Mouse (Mus musculus) MEL (cell line): ENCODE results near the gene Ror1. TPM values are rescaled to one million over a fixed set of nuclear protein-coding genes. Genes with fewer than 3 reads are reported as not detected.

Experiments used
- DNase-seq: peaks from one replicate; pipeline ENCODE4 v3.0.0; 2011; ENCODE audit warnings: low read depth, low spot score
- H3K27ac ChIP-seq: 2 replicates; pipeline ENCODE4 v1.5.1; 2012; ENCODE audit warnings: low read depth, mild to moderate bottlenecking, control low read depth, low read length, moderate library complexity; ENCODE audit not compliant: control insufficient read depth
- H3K27me3 ChIP-seq, 2 experiments: fragments of 150-350 bp in 1 of 2; sonication (generic) in 1 of 2; 2 replicates each; pipeline ENCODE4 v1.6.1; 2012; ENCODE audit warnings: low read length in 2 of 2, mild to moderate bottlenecking in 2 of 2, improper control_type of control experiment in 1 of 2, moderate library complexity in 1 of 2; ENCODE audit not compliant: insufficient read depth in 2 of 2, control insufficient read depth in 1 of 2
- H3K36me3 ChIP-seq, 2 experiments: 2 replicates each; pipeline ENCODE4 v1.6.1; 2012 to 2014; ENCODE audit warnings: low read length in 2 of 2, improper control_type of control experiment in 1 of 2, inconsistent platforms in 1 of 2, mild to moderate bottlenecking in 1 of 2; ENCODE audit not compliant: insufficient read depth in 2 of 2, control insufficient read depth in 1 of 2
- H3K4me1 ChIP-seq, 2 experiments: fragments of 150-350 bp in 1 of 2; sonication (generic) in 1 of 2; 2 replicates each; pipeline ENCODE4 v1.6.1; 2012; ENCODE audit warnings: low read length in 2 of 2, improper control_type of control experiment in 1 of 2, mild to moderate bottlenecking in 1 of 2; ENCODE audit not compliant: insufficient read depth in 2 of 2, control insufficient read depth in 1 of 2
- H3K4me3 ChIP-seq, 2 experiments: fragments of 150-350 bp in 1 of 2; sonication (generic) in 1 of 2; 2 replicates each; pipeline ENCODE4 v1.5.1; 2012; ENCODE audit warnings: low read depth in 2 of 2, low read length in 2 of 2, mild to moderate bottlenecking in 2 of 2, moderate library complexity in 2 of 2, control low read depth in 1 of 2, improper control_type of control experiment in 1 of 2; ENCODE audit not compliant: control insufficient read depth in 1 of 2, insufficient read depth in 1 of 2
- H3K79me2 ChIP-seq: 2 replicates; pipeline ENCODE4 v1.6.1; 2012; ENCODE audit warnings: mild to moderate bottlenecking, low read length, moderate library complexity; ENCODE audit not compliant: control insufficient read depth, poor library complexity, insufficient read depth
- H3K9ac ChIP-seq: 2 replicates; pipeline ENCODE4 v1.6.1; 2012; ENCODE audit warnings: low read depth, mild to moderate bottlenecking, control low read depth, low read length, moderate library complexity; ENCODE audit not compliant: control insufficient read depth, poor library complexity, severe bottlenecking
- H3K9me3 ChIP-seq: fragments of 150-350 bp; sonication (generic); replicated peaks from 2 replicates; pipeline ENCODE4 v1.6.1; 2012; ENCODE audit warnings: mild to moderate bottlenecking, low read length, improper control_type of control experiment, moderate library complexity; ENCODE audit not compliant: insufficient read depth
- BHLHE40 ChIP-seq: IDR thresholded peaks from 2 replicates; pipeline ENCODE4 v1.6.1; 2012; ENCODE audit warnings: low read depth, mild to moderate bottlenecking, inconsistent platforms, low read length, improper control_type of control experiment, borderline replicate concordance
- CTCF ChIP-seq, 3 experiments: IDR thresholded peaks in 2 of 3; conservative IDR thresholded peaks in 1 of 3; 2 replicates each; pipeline ENCODE4 v1.5.1; 2011 to 2012; ENCODE audit warnings: low read length in 3 of 3, low read depth in 2 of 3, mild to moderate bottlenecking in 2 of 3, improper control_type of control experiment in 1 of 3, inconsistent platforms in 1 of 3, mixed read lengths in 1 of 3, moderate library complexity in 1 of 3; ENCODE audit not compliant: control insufficient read depth in 1 of 3, insufficient read depth in 1 of 3, poor library complexity in 1 of 3, severe bottlenecking in 1 of 3
- E2F4 ChIP-seq: IDR thresholded peaks from 2 replicates; pipeline ENCODE4 v1.6.1; 2011; ENCODE audit warnings: low read depth, low read length, improper control_type of control experiment, borderline replicate concordance
- ELF1 ChIP-seq: IDR thresholded peaks from 2 replicates; pipeline ENCODE4 v1.6.1; 2014; ENCODE audit warnings: low read depth, mild to moderate bottlenecking, inconsistent platforms, low read length, improper control_type of control experiment, moderate library complexity
- EP300 ChIP-seq, 2 experiments: IDR thresholded peaks; 2 replicates each; pipeline ENCODE4 v1.6.1; 2011; ENCODE audit warnings: improper control_type of control experiment in 2 of 2, low read length in 2 of 2, low read depth in 1 of 2, mild to moderate bottlenecking in 1 of 2
- ETS1 ChIP-seq: IDR thresholded peaks from 2 replicates; pipeline ENCODE4 v1.6.1; 2012; ENCODE audit warnings: low read depth, mild to moderate bottlenecking, inconsistent platforms, low read length, improper control_type of control experiment, moderate library complexity
- GABPA ChIP-seq: IDR thresholded peaks from 2 replicates; pipeline ENCODE4 v1.6.1; 2012; ENCODE audit warnings: low read depth, mild to moderate bottlenecking, inconsistent platforms, low read length, improper control_type of control experiment, moderate library complexity
- JUND ChIP-seq: IDR thresholded peaks from 2 replicates; pipeline ENCODE4 v1.6.1; 2011; ENCODE audit warnings: low read depth, mild to moderate bottlenecking, improper control_type of control experiment, low read length
- KAT2A ChIP-seq: conservative IDR thresholded peaks from 2 replicates; pipeline ENCODE4 v1.6.1; 2012; ENCODE audit warnings: low read depth, low read length, improper control_type of control experiment, inconsistent platforms
- MAFK ChIP-seq: IDR thresholded peaks from 2 replicates; pipeline ENCODE4 v1.6.1; 2011; ENCODE audit warnings: low read depth, mild to moderate bottlenecking, low read length, improper control_type of control experiment, borderline replicate concordance
- MAX ChIP-seq: IDR thresholded peaks from 2 replicates; pipeline ENCODE4 v1.6.1; 2011; ENCODE audit warnings: low read length, improper control_type of control experiment
- MXI1 ChIP-seq: IDR thresholded peaks from 2 replicates; pipeline ENCODE4 v1.6.1; 2011; ENCODE audit warnings: mild to moderate bottlenecking, low read depth, low read length, improper control_type of control experiment
- MYB ChIP-seq: IDR thresholded peaks from 2 replicates; pipeline ENCODE4 v1.6.1; 2011; ENCODE audit warnings: mild to moderate bottlenecking, low read depth, low read length, improper control_type of control experiment
- MYC ChIP-seq: IDR thresholded peaks from 2 replicates; pipeline ENCODE4 v1.6.1; 2011; ENCODE audit warnings: low read depth, mild to moderate bottlenecking, low read length, improper control_type of control experiment, moderate library complexity
- NELFE ChIP-seq: IDR thresholded peaks from 2 replicates; pipeline ENCODE4 v1.6.1; 2011; ENCODE audit warnings: low read depth, low read length, improper control_type of control experiment
- POLR2A ChIP-seq, 2 experiments: IDR thresholded peaks; 2 replicates each; pipeline ENCODE4 v1.6.1; 2011 to 2012; ENCODE audit warnings: low read length in 2 of 2, mild to moderate bottlenecking in 2 of 2, control low read depth in 1 of 2, improper control_type of control experiment in 1 of 2, low read depth in 1 of 2, moderate library complexity in 1 of 2; ENCODE audit not compliant: control insufficient read depth in 1 of 2, insufficient read depth in 1 of 2, poor library complexity in 1 of 2
- POLR2AphosphoS2 ChIP-seq: IDR thresholded peaks from 2 replicates; pipeline ENCODE4 v1.6.1; 2011; ENCODE audit warnings: low read length, improper control_type of control experiment
- POLR2AphosphoS5 ChIP-seq: IDR thresholded peaks from 2 replicates; pipeline ENCODE4 v1.6.1; 2012; ENCODE audit warnings: low read depth, borderline replicate concordance, mild to moderate bottlenecking, inconsistent platforms, low read length, moderate library complexity, mixed read lengths
- RCOR1 ChIP-seq: IDR thresholded peaks from 2 replicates; pipeline ENCODE4 v1.6.1; 2012; ENCODE audit warnings: low read depth, mild to moderate bottlenecking, inconsistent platforms, low read length, improper control_type of control experiment
- SIN3A ChIP-seq: IDR thresholded peaks from 2 replicates; pipeline ENCODE4 v1.6.1; 2012; ENCODE audit warnings: low read length, improper control_type of control experiment, inconsistent platforms
- TAL1 ChIP-seq: IDR thresholded peaks from 2 replicates; pipeline ENCODE4 v1.6.1; 2012; ENCODE audit warnings: mild to moderate bottlenecking, inconsistent platforms, low read length, moderate library complexity, mixed read lengths
- TBP ChIP-seq: IDR thresholded peaks from 2 replicates; pipeline ENCODE4 v1.8.0; 2011; ENCODE audit warnings: low read depth, low read length, improper control_type of control experiment
- UBTF ChIP-seq: IDR thresholded peaks from 2 replicates; pipeline ENCODE4 v1.6.1; 2012; ENCODE audit warnings: low read depth, mild to moderate bottlenecking, inconsistent platforms, low read length, improper control_type of control experiment, moderate library complexity, borderline replicate concordance; ENCODE audit not compliant: insufficient read depth
- ZC3H11A ChIP-seq: IDR thresholded peaks from 2 replicates; pipeline ENCODE4 v1.6.1; 2012; ENCODE audit warnings: low read depth, mild to moderate bottlenecking, inconsistent platforms, low read length, improper control_type of control experiment
- ZKSCAN1 ChIP-seq: IDR thresholded peaks from 2 replicates; pipeline ENCODE4 v1.6.1; 2012; ENCODE audit warnings: low read depth, mild to moderate bottlenecking, inconsistent platforms, low read length, improper control_type of control experiment, moderate library complexity
- ZMIZ1 ChIP-seq: IDR thresholded peaks from 2 replicates; pipeline ENCODE4 v1.6.1; 2012; ENCODE audit warnings: low read depth, mild to moderate bottlenecking, inconsistent platforms, low read length, improper control_type of control experiment, moderate library complexity
- polyA plus RNA-seq, 2 experiments: library from polyadenylated mRNA; stranded (reverse) in 1 of 2; unstranded in 1 of 2; fragments of >175 nt in 1 of 2; fragments of >200 nt in 1 of 2; gene quantifications; 2 replicates each; pipeline versions ENCODE4 v1.2.1 to v1.2.4; 2012; ENCODE audit warnings: low replicate concordance in 2 of 2, low read depth in 1 of 2; ENCODE audit not compliant: insufficient read length in 2 of 2, insufficient read depth in 1 of 2, missing spikeins in 1 of 2
- total RNA-seq: library from RNA; depleted of rRNA; stranded (reverse); fragments of 300-350 nt; gene quantifications from 2 replicates; pipeline ENCODE4 v1.2.3, GENCODE M21; 2012

The Ror1 gene
- total and polyA plus RNA-seq, 3 experiments = not detected

- no peak for DNase-seq
- no peak overlapping the region for H3K4me3 ChIP-seq
- no peak overlapping the region for H3K27ac ChIP-seq
- no peaks in the 10 kb centered on the region for H3K36me3 ChIP-seq
- H3K27me3 ChIP-seq = no peaks in the 10 kb centered on the region
- TF ChIP-seq SIN3A (no peak), ZC3H11A (no peak), MAFK (no peak), KAT2A (no peak), POLR2AphosphoS5 (no peak)
- H3K79me2 ChIP-seq = no peaks in the 10 kb centered on the region
- no peak overlapping the region for H3K9ac ChIP-seq
- H3K4me1 ChIP-seq = no peaks in the 10 kb centered on the region
- H3K9me3 ChIP-seq = no peaks in the 10 kb centered on the region
These were observed 64.6 kb downstream of the Ror1 start for GRCm38 (mm10) chr4:100160156-100160555.

- no peaks in the 10 kb centered on the region for H3K9me3 ChIP-seq
- no peak overlapping the region for H3K4me3 ChIP-seq
- H3K36me3 ChIP-seq = no peaks in the 10 kb centered on the region
- no peak overlapping the region for H3K27ac ChIP-seq
- H3K27me3 ChIP-seq = no peaks in the 10 kb centered on the region
- no peaks in the 10 kb centered on the region for H3K4me1 ChIP-seq
- no peak for DNase-seq
- no peak for TF ChIP-seq RCOR1
- TF ChIP-seq GABPA = no peak
- no peak for TF ChIP-seq EP300 (IDR thresholded peaks at IDR 0.05; ENCODE audit: low read depth in 1 of 2, low read length in 2 of 2)
- TF ChIP-seq POLR2AphosphoS2 = no peak
- TF ChIP-seq UBTF = no peak
- TF ChIP-seq MXI1 = no peak
- no peak for TF ChIP-seq ZC3H11A
- TF ChIP-seq TBP = no peak
- TF ChIP-seq JUND = no peak
- no peaks in the 10 kb centered on the region for H3K79me2 ChIP-seq
- H3K9ac ChIP-seq = no peak overlapping the region
These were observed 70.2 kb downstream of the Ror1 start for GRCm38 (mm10) chr4:100165790-100166189.

- Histone ChIP-seq H3K27ac (no peak overlapping the region), H3K27me3 (no peaks in the 10 kb centered on the region), H3K9me3 (no peaks in the 10 kb centered on the region), H3K9ac (no peak overlapping the region)
- TF ChIP-seq TBP (no peak), ZKSCAN1 (no peak), ZMIZ1 (no peak), POLR2A (IDR thresholded peaks at IDR 0.05; ENCODE audit: control insufficient read depth in 1 of 2, insufficient read depth in 1 of 2, low read depth in 1 of 2, low read length in 2 of 2, poor library complexity in 1 of 2) (no peak), POLR2AphosphoS5 (no peak), MAX (no peak), MYC (no peak), RCOR1 (no peak), BHLHE40 (no peak), E2F4 (no peak), CTCF (IDR thresholded peaks at IDR 0.05 in 2 of 3, conservative IDR thresholded peaks at IDR 0.05 in 1 of 3; ENCODE audit: control insufficient read depth in 1 of 3, insufficient read depth in 1 of 3, low read depth in 2 of 3, low read length in 3 of 3, poor library complexity in 1 of 3, severe bottlenecking in 1 of 3) (no peak), ZC3H11A (no peak), ETS1 (no peak), TAL1 (no peak), JUND (no peak), MYB (no peak), ELF1 (no peak), NELFE (no peak)
- TF ChIP-seq, all 39 proteins: peak for 0
- no peaks in the 10 kb centered on the region for H3K79me2 ChIP-seq
- no peak for DNase-seq
- H3K36me3 ChIP-seq = no peaks in the 10 kb centered on the region
- H3K4me1 ChIP-seq = no peaks in the 10 kb centered on the region
- no peak overlapping the region for H3K4me3 ChIP-seq
These were observed 71.3 kb downstream of the Ror1 start for GRCm38 (mm10) chr4:100166871-100167270.
